Mouse (Mus musculus): Measurements from ENCODE around the gene BC035044.
"Not testable (repeated sequence)": the region's sequence is repeated elsewhere in the genome, so short reads cannot be mapped to it uniquely, and the experiment has no call there.

The BC035044 gene

DNA sequence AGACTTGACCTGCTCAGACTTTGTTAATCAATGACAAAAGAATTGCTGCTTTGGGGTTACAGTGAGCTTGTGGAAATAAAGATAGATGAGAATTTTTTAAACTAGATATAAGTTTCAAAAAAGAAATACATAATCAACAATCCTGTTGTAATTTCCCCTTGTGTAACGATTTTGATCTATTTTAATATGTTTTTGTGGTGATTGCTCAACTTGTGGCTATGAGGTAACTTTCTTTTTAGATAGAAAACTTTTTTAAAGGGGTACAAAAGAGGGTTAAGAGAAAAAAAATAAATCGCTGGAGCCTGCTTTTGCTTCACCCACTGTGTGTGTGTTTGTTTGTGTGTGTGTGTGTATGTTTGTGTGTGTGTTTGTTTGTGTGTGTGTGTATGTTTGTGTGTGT, 39.8 kb downstream of the BC035044 start:
- DNase-seq (ENCODE audit: low spot score in 2 of 2), result no peak

- no peak for DNase-seq (ENCODE audit: low spot score in 2 of 2)
Observed at GRCm38 (mm10) chr6:128850671-128851070, 40.3 kb downstream of the BC035044 start.

DNA sequence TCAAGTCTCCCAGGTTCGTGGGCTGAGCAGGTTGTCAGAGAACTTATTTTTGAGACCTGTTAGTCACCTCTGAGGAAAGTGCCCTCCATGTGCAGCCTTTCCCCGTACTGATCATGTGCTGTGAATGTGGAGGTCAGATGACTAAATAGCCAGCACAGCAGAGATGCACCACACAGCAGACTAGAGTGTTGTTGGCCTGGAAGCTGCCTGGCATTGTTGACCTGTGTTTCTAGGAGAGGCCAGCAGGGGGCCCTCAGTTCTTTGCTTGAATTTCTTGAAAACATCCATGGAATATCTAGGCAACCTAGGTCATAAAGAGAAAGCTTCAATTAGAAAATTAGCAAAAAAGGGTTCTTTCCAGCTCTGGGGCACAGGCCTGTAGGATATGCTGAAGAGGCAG, 41.0 kb downstream of the BC035044 start:
- DNase-seq (ENCODE audit: low spot score in 2 of 2), result peak in 1 of 2 experiments; percentile 35

DNA sequence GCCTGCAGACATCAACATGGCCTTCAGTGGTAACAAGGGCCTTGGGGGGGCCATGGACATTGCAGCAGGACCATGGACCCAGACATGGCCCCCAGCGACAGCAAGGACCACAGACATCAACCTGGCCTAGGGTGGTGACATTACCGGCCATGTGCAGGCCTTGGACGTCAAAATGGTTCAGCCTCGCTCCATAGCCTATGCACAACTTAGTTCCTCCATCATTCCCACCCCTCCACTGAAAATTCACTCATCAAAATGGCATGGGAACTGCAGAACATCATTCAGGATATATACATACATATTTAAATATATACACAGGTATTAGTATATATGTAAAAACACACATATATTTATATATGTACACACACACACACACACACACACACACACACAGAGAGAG, 43.5 kb downstream of the BC035044 start:
- no peak for DNase-seq (ENCODE audit: low spot score in 2 of 2)

DNA sequence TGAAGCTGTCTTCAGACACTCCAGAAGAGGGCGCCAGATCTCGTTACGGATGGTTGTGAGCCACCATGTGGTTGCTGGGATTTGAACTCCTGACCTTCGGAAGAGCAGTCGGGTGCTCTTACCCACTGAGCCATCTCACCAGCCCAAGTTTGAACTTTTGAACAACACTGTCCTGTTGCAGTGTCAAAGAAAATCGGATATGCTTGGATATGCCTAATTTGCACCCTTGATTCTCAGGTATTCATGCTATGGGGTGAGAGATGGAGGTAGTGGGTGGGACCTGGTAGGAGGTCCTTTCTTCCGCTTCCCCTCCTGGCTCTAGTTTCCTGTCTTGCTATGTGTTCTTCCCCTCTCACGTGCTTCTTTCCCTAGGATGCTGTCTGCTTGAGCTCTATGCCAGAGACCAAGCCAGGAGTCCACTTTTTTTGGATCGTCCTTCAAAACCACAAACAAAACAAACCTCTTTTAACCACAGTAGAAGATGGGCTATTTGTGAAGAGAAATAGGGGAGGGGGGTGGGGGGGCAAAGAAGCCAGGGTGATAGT, 44.9 kb downstream of the BC035044 start:
- no peak for DNase-seq (ENCODE audit: low spot score in 2 of 2)

GRCm38 (mm10) chr6:128845319-128845979, 45.5 kb downstream of the BC035044 start:
- DNase-seq (ENCODE audit: low spot score in 2 of 2), result peak; percentile 77 to 89

GRCm38 (mm10) chr6:128844586-128845080, 46.3 kb downstream of the BC035044 start:
- DNase-seq (ENCODE audit: low spot score in 2 of 2), result no peak

GRCm38 (mm10) chr6:128844131-128844530, 46.8 kb downstream of the BC035044 start:
- no peak for DNase-seq (ENCODE audit: low spot score in 2 of 2)

- DNase-seq (ENCODE audit: low spot score in 2 of 2), result no peak
Observed at GRCm38 (mm10) chr6:128843479-128843992, 47.4 kb downstream of the BC035044 start.

DNA sequence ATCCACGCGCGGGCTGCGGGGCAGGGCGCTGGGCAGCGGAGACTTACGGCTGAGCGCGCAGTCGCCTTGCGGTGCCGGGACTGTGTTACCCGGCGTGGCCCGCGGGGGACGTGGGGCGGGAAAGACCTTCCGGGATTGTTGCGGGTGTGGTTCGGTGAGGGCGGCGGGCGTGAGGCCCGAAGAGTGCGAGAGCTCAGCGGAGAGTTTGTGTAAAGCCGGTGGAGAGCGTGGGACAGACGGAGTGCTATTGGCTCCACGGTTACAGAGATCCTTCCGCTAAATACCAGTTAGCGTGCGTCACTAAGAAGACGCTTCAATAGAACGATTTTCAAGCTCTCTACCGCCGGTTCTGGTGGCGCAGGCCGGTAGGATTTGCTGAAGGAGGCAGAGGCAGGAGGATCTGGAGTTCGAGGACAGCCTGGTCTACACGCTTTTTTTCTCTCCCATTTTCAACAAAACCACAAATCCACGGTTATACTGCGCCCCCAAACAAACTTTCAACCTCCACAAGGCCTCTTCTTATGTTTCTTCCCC, 47.9 kb downstream of the BC035044 start:
- DNase-seq (ENCODE audit: low spot score in 2 of 2), result peak; percentile 84 to 91

DNA sequence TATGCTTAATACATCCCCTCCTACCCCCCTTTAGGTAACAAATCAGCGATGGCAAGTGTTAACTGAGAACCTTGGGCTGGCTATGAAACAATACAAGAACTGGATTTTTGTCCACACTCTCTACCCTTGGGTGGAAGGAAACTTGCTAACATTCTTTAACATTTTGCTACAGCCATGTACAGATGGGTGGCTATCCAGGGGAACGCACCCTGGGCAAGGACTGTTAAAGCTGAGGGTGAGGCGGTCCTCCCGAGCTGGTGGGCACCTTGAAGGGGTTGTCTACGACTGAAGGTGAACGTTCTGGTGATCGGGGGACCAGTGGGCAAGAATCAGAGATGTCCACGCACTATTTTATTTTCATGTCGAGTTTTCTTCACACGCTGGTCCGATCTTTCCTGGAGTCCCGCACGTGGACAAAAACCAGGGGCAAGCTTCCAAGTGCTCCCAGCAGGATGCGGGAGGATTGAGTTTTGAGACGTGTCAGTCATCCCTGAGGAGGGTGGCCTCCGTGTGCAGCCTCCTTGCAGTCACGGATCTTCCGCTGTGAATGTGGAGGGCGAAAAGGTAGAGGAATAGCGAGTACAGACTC, 48.5 kb downstream of the BC035044 start:
- no peak for DNase-seq (ENCODE audit: low spot score in 2 of 2)

GRCm38 (mm10) chr6:128841327-128842089, 49.4 kb downstream of the BC035044 start:
- no peak for DNase-seq (ENCODE audit: low spot score in 2 of 2)

DNA sequence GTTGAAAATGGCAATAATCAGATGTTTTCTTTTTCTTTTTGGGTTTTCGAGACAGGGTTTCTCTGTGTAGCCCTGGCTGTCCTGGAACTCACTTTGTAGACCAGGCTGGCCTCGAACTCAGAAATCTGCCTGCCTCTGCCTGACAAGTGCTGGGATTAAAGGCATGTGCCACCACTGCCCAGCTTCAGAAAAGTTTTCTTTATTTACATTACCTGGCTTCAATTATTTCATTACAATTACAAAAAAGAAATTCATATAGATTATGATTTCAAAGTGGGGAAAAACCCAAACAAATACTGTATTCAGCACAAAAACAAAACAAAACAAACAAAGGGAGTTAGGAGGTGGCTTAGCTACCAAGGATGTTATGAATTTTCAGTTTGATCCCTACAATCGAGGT, 50.3 kb downstream of the BC035044 start:
- not testable (repeated sequence) for DNase-seq (ENCODE audit: low spot score in 2 of 2)

DNA sequence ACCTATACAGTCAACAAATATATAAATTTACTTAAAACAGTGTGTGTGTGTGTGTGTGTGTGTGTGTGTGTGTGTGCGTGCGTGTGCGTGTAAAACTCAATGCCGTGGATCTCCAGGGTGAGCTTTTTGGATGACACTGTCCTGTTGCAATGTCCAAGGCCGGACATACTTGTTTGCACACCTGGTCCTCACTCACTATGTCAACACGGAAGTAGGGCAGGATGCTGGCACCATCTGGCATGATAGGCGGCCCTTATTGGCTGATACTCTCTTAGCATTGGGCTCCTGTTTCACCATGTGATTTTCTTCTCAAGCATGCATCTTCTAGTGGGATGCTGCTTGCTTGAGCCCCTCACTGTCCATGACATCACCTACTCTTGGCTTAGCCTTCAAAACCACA, 51.0 kb downstream of the BC035044 start:
- DNase-seq (ENCODE audit: low spot score in 2 of 2), result no peak

DNA sequence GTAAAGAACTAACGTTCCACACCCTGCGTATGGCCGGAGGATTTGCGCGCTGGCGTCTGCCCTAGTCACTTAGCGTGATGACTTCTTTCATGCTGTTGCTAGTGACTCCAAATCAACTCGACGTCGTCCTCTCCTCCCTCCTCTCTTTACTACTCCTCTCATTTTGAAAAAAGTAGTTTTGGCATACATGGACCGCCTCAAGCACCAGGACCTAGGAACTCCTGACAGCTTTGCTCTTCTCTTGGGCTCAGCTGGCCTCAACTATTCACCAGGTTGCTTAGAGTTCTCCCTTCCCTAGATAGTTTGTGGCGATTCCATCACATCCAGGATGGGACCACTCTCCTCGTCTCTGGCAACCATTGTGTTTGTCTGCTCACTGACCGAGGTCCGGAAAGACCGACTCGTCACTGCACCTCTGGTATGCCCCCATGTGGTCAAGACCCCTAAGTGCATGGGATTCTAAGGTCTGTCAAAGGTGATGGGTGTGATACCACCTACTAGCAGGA, 51.6 kb downstream of the BC035044 start:
- DNase-seq (ENCODE audit: low spot score in 2 of 2), result peak; percentile 86 to 93

DNA sequence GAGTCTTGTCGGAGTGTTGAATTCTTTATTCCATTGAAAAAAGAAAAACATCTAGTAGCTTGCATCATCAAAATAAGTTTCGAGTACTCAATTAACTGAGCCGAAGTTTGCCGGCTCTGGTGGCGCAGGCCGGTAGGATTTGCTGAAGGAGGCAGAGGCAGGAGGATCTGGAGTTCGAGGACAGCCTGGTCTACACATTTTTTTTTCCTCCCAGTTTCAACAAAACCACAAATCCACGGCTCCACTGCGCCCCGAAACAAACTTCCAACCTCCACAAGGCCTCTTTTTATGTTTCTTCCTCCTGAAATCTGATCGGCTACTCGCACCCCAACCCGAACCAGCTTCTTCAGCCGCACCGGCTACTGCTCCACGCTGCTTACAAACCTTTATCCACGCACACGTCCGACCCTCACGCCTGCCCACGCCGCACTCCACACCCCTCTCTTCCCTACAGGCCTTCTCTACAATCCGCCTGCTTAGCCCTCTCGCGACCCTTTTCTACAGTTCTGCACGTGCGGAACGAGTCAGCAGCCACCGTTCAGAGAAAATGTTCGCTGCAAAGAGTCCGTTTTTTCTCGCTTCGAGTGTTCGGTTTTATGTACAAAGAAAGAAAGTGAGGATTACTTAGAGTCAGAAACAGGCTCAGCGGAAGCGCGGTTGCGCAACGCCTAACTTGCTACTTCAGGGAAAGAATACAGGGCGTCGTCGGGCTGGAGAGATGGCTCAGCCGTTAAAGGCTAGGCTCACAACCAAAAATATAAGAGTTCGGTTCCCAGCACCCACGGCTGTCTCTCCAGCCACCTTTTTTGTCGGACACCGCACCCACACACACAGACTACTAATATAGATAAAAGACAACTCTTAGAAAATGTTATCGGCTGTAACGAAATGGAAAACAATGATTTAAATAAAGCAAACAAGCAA, 52.3 kb downstream of the BC035044 start:
- DNase-seq (ENCODE audit: low spot score in 2 of 2), result peak; percentile 82 to 89

GRCm38 (mm10) chr6:128837454-128838341, 53.2 kb downstream of the BC035044 start:
- DNase-seq (ENCODE audit: low spot score in 2 of 2), result no peak

DNA sequence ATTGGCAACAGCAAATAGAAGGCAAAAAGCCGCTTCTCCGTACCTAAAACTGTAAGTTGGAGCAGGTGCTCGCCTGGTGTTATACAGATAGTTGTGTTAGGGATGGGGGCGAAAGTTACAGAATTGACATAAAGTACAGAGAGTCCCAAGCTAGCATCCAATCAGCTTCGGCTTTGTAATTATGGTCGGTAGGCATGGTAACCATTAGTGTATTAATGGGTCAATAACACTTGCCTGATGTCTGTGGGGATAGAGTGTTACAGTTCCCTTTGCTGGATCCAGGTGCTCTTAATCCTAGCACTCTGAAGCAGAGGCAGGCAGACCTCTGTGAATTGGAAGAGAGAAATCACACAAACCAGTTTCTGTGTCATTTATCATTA, 54.0 kb downstream of the BC035044 start:
- DNase-seq (ENCODE audit: low spot score in 2 of 2), result no peak

DNA sequence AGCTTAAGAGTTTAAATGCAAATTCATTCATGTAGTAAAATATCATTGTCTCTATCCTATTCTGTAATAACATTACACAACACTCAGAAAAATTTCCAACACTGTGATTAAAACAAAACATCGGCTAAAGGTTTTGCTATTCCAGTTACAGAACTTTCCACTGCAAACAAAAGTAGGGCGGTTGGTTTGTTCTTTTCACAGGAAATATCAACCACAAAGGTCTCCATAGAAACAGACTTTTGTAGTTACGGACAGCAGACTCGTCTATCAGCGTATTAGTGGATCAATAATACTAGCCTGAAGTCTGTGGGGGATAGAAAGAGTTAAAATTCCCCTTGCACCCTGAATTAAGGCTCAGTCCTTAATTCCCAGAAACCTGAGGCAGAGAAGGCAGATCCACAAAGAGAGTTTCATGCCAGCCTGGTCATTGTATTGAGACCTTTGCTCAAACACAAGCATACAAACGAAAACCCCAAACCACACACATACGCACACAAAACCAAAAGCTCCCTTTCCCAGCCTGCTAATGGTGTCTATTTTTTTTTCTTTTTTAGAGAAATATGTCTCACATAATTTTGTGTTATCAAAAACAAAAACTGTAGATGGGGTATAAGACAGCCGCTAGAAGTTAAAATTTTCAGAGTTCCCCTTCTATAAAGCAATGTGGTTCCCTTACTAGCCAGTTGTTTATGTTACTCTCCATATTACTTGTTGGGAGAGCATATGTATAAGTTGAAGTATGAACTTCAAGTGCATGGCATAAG, 54.6 kb downstream of the BC035044 start:
- DNase-seq (ENCODE audit: low spot score in 2 of 2), result no peak

All from thymus, postnatal 10 days (tissue).